Mouse (Mus musculus): ENCODE measurements around the gene Sorcs1.

GRCm38 (mm10) chr19:50603882-50604281 lies 74.6 kb downstream of the Sorcs1 start:
- TF ChIP-seq CTCF (IDR thresholded peaks at IDR 0.05), result no peak
- no peak for TF ChIP-seq POLR2A (IDR thresholded peaks at IDR 0.05; ENCODE audit: insufficient read depth, low read depth, low read length)
- TF ChIP-seq EP300 (IDR thresholded peaks at IDR 0.05; ENCODE audit: insufficient read depth, low read depth, low read length), result no peak
